Mouse (Mus musculus): Measurements from ENCODE around the gene Cfap43.

GRCm38 (mm10) chr19:47698266-47698665 lies 220.8 kb downstream of the Cfap43 start:
- TF ChIP-seq CTCF (IDR thresholded peaks at IDR 0.05; ENCODE audit: extremely low read depth, insufficient read depth, low read length) (no peak), POLR2A (IDR thresholded peaks at IDR 0.05; ENCODE audit: extremely low read depth, insufficient read depth, low read length) (no peak)

Data from cortical plate, adult 2 months (tissue).